Mouse (Mus musculus) c-Kit-positive CD71-positive TER-119-positive erythroid progenitor cells, embryonic 14.5 days (primary cell): Measurements from ENCODE around the gene Ankrd31.
"Not testable (repeated sequence)": the region's sequence is repeated elsewhere in the genome, so short reads cannot be mapped to it uniquely, and the experiment has no call there.

ENCODE experiments used
- DNase-seq: peaks from one replicate; pipeline ENCODE4 v3.0.0-alpha.2; 2013; ENCODE audit warnings: low spot score

Gene Ankrd31

DNA sequence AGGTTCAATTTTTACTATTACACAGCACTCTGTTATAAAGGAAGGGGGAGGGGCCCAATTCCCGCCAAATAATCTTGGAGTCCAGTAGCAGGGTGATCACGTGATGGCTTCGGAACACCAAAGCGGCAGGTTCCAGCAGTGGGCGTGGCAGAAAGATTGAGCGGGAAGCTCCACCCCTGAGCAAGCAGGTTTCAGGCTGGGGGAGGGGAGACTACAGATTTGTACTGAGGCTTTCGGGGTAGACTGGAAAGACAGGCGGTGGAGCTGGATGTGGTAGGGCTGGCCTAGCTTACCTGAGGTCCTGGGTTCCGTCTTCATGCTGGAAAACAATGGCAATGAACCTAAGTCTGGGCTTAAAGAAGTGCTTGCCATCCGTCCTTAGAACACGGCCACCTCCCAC lies 193.4 kb downstream of the Ankrd31 start:
- not testable (repeated sequence) for DNase-seq

DNA sequence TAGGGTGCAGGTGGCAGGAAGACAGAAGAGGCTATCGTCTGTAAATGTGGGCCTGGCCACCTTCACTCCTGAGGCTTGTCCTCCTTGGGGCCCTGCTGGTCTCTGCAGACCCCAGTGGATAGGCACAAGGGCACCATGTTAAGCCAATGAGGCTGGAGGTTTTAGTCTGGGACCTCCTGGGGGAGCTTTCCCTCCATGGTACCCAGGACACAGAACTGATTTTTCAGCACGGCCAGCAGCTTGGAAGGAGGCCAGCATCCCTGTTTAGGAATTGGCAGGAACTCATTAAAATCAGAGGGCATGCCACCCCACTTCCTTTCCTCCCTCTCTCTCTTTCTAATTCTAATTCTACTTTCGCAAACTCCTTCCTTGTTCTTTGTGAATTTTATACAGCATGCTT lies 195.5 kb downstream of the Ankrd31 start:
- DNase-seq = no peak

DNA sequence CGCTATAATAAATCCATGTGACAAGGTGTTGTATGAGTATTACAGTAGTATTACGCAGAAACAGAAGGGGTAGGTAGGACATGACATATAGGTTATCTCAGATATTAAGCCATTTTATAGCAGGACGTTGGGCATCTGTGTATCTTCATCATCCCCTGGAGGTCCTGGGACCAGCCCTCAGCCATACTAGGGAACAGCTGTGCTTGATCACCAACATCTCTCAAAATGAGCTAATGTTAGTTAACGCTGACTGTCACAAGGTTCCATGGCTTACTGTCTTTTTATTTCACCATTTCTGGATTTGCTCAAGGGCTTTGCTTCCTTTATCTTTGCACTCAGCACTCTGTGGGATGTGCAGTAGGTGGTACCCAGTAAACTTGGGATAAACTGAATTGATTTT lies 197.7 kb downstream of the Ankrd31 start:
- DNase-seq = no peak

DNA sequence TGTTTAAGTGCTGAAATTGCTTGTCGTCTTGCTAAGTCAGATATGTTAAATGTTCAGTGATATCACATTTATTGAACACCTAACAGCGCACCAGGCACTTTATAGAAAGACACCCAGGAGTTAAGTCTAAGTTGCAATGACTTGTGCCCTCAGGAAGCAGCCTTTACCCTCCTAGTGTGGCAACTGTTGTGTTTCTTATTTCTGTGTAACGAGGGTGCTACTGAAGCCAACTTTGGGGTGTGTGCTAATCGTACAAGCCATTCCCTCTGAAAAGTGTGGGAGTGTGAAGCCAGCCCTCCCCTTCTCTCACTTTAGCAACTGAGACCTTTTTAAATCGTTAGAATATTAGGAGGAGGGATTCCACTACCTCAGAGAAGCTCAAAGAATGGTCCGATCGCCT lies 199.7 kb downstream of the Ankrd31 start:
- no peak for DNase-seq

DNA sequence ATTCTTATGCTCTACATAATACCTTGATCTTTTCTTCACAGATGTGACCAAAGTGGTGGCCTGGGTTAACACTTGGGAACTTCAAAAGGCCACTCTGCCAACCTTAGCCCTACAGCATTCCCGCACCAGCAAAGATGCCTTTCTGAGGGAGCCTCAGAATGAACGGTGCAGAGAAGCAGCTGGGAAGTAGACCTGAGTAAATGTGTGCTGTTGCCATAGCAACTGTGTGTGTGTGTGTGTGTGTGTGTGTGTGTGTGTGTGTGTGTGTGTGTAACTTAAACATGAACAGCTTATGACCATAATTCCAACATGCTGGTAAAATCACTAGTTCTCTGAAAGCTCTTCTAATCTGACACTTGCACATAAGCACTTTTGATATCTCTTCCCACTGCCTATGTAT lies 203.8 kb downstream of the Ankrd31 start:
- DNase-seq = no peak

DNA sequence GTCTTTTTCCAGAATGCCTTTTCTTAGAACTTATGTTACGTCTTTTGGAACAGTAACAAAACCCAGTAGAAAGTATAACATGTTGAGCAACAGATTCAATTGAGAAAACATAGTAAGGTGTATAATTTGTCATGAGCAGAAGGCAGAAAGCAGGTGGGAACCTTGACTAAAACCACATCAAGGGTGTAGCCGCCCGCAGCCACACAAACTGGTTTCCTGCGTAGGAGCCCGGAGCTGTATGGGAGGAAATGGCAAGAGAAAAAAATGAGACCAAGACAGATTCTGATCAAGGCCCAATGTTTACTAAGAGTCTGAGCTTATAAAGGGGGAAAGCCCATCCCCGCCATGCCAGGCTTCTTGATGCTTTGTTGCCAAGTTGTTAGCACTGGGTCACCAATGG lies 208.4 kb downstream of the Ankrd31 start:
- no peak for DNase-seq
